Mouse (Mus musculus) liver, embryonic 13.5 days (tissue): ENCODE results near the gene Myadm. TPM values are rescaled to one million over a fixed set of nuclear protein-coding genes. Genes with fewer than 3 reads are reported as not detected.

Experiments used
- ATAC-seq: fragments of 200-750 bp; cut with Nextera tagmentation; 2 replicates; pipeline ENCODE4 v1.8.0; 2017; ENCODE audit warnings: low read depth, mild to moderate bottlenecking, moderate number of reproducible peaks, moderate library complexity
- DNase-seq: peaks from one replicate; pipeline ENCODE4 v3.0.0; 2022
- H3K27ac ChIP-seq: fragments of 300-500 bp; sonication (generic); 2 replicates; pipeline ENCODE4 v1.5.1; 2015; ENCODE audit warnings: moderate library complexity, mild to moderate bottlenecking, inconsistent platforms
- H3K27me3 ChIP-seq: fragments of 300-500 bp; sonication (generic); 2 replicates; pipeline ENCODE4 v1.6.1; 2015; ENCODE audit warnings: mild to moderate bottlenecking, inconsistent platforms
- H3K36me3 ChIP-seq: fragments of 300-500 bp; sonication (generic); 2 replicates; pipeline ENCODE4 v1.6.1; 2015; ENCODE audit warnings: mild to moderate bottlenecking, inconsistent platforms
- H3K4me1 ChIP-seq: fragments of 300-500 bp; sonication (generic); replicated peaks from 2 replicates; pipeline ENCODE4 v1.6.1; 2015; ENCODE audit warnings: inconsistent platforms
- H3K4me2 ChIP-seq: fragments of 300-500 bp; sonication (generic); 2 replicates; pipeline ENCODE4 v1.6.1; 2015; ENCODE audit warnings: inconsistent platforms, mild to moderate bottlenecking, moderate library complexity
- H3K4me3 ChIP-seq: fragments of 300-500 bp; sonication (generic); replicated peaks from 2 replicates; pipeline ENCODE4 v1.5.1; 2015; ENCODE audit warnings: mild to moderate bottlenecking, inconsistent platforms
- H3K9ac ChIP-seq: fragments of 300-500 bp; sonication (generic); 2 replicates; pipeline ENCODE4 v1.6.1; 2015; ENCODE audit warnings: mild to moderate bottlenecking, inconsistent platforms
- H3K9me3 ChIP-seq: fragments of 300-500 bp; sonication (generic); replicated peaks from 2 replicates; pipeline ENCODE4 v1.6.1; 2016; ENCODE audit warnings: inconsistent platforms
- WGBS: fragments of 180-500 bp; shearing (Covaris S2); methylation state at CpG from one replicate; pipeline ENCODE4 v1.1.7; 2015; ENCODE audit not compliant: insufficient replicate concordance; 5-methylcytosine and 5-hydroxymethylcytosine counted together
- polyA plus RNA-seq: library from polyadenylated mRNA; unstranded; fragments of >200 nt; fragmentation: Nextera tagmentation; extraction: Ambion mirVana; gene quantifications from 2 replicates; pipeline ENCODE4 v1.2.1, GENCODE M21; 2015

Myadm gene
- polyA plus RNA-seq, 1 experiment from 2014 or later: 13.5 TPM

DNA sequence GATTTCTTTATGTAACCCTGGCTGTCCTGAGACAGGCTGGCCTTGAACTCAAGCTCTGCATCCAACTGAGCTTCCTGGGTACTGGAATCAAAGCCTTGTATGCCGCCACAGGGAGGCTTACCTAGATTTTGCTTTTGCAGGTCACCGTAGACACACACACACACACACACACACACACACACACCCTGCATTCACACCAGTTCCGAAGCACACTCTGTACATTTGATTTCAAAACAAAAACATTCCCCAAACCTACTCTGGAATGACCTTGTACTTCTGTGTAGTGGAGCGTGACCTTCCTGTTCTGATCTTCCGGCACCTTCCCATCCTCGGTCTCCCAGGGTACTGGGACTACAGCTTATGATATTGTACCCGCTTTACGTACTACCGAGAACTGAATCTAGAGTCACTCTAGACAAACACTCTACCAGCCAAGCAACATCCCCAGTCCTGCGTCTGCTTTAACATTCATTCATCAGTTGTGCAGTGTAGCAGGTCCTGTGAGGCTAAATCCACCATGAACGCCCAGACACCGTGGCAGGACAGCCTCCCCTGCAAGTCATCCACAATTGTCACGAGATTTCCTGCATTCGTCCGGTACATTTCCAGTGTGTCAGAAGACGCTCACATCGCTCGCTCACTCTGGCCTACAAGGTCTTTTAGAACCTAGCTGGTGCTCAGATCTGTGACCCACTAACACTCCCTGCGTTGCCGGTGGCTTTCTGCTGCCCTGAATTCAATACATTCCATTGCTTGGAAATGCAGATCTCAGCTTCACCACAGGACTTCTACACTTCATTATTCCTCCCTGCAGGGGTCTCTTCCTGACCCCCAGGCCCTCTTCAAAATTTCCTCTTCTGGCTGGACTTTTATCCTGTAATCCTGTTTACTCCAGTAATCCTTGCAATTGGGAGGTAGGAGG lies 58.7 kb downstream of the Myadm start:
- Histone ChIP-seq H3K9ac (no peak overlapping the region), H3K4me2 (no peak overlapping the region), H3K36me3 (no peaks in the 10 kb centered on the region), H3K4me1 (no peaks in the 10 kb centered on the region), H3K27ac (no peak overlapping the region), H3K9me3 (no peaks in the 10 kb centered on the region), H3K4me3 (no peak overlapping the region), H3K27me3 (no peaks in the 10 kb centered on the region)
- WGBS: 49% methylated on average over 20 of the region's 20 CpGs
- no peak for DNase-seq
- ATAC-seq: no peak

GRCm38 (mm10) chr7:3348326-3348725 lies 59.4 kb downstream of the Myadm start:
- Histone ChIP-seq H3K9ac (no peak overlapping the region), H3K27ac (no peak overlapping the region), H3K4me3 (no peak overlapping the region), H3K27me3 (no peaks in the 10 kb centered on the region), H3K36me3 (no peaks in the 10 kb centered on the region), H3K4me2 (no peak overlapping the region), H3K4me1 (no peaks in the 10 kb centered on the region), H3K9me3 (no peaks in the 10 kb centered on the region)
- ATAC-seq: no peak
- no peak for DNase-seq
- 50% methylated on average over 5 of the region's 5 CpGs for WGBS

GRCm38 (mm10) chr7:3349775-3350174 lies 60.9 kb downstream of the Myadm start:
- Histone ChIP-seq H3K4me3 (no peak overlapping the region), H3K36me3 (no peaks in the 10 kb centered on the region), H3K27me3 (no peaks in the 10 kb centered on the region), H3K9ac (no peak overlapping the region), H3K4me1 (no peaks in the 10 kb centered on the region), H3K27ac (no peak overlapping the region), H3K9me3 (no peaks in the 10 kb centered on the region), H3K4me2 (no peak overlapping the region)
- DNase-seq: no peak
- 72% methylated on average over 9 of the region's 9 CpGs for WGBS
- no peak for ATAC-seq

Other genes with a start within 250 kb of the Myadm start
- not detected in 2 replicates for gene AU018091, start 119.9 kb upstream of the Myadm start, polyA plus RNA-seq
- 0.08 and 0.13 TPM in 2 replicates for gene Nlrp12, start 39.3 kb upstream of the Myadm start, polyA plus RNA-seq
- 0.03 and 0.52 TPM in 2 replicates for gene Prkcg, start 99 bp downstream of the Myadm start, polyA plus RNA-seq
- gene Cacng7, start 43.9 kb downstream of the Myadm start, polyA plus RNA-seq: not detected in 2 replicates
- gene Cacng8, start 101.6 kb downstream of the Myadm start, polyA plus RNA-seq: 0.10 TPM in 1 of 2 replicates, not detected in the other
- gene Cacng6, start 135.1 kb downstream of the Myadm start, polyA plus RNA-seq: 0.28 and 0.30 TPM in 2 replicates
- 0.07 TPM in 1 of 2 replicates, not detected in the other for gene Tarm1, start 213.5 kb downstream of the Myadm start, polyA plus RNA-seq